Mouse (Mus musculus) testis, adult 2 months (tissue): ENCODE measurements at regions not wholly inside any gene's neighbourhood (a gene's known extent, or its start where the extent isn't known, plus 50 kb on each side); places are given as distances from the start of the nearest gene placed in this dataset.

Experiments used
- CTCF ChIP-seq: fragments of 200-500 bp; IDR thresholded peaks from 2 replicates; pipeline ENCODE4 v1.5.1; 2012; ENCODE audit warnings: low read depth, mild to moderate bottlenecking, inconsistent platforms, low read length, moderate library complexity; ENCODE audit not compliant: control insufficient read depth, insufficient read depth, insufficient replicate concordance
- POLR2A ChIP-seq: fragments of 200-500 bp; IDR thresholded peaks from 2 replicates; pipeline ENCODE4 v1.6.1; 2012; ENCODE audit warnings: low read depth, mild to moderate bottlenecking, inconsistent platforms, low read length, moderate library complexity; ENCODE audit not compliant: control insufficient read depth

GRCm38 (mm10) chr7:136020577-136020976 is 304.4 kb upstream of the Mki67 start:
- TF ChIP-seq CTCF (no peak), POLR2A (no peak)
